Mouse (Mus musculus): ENCODE data around the gene Zfp664. TPM values are rescaled to one million over a fixed set of nuclear protein-coding genes. Genes with fewer than 3 reads are reported as not detected.

The Zfp664 gene
- polyA plus RNA-seq, 1 experiment from 2014 or later: 59.0 TPM

GRCm38 (mm10) chr5:124840202-124840601 is 22.3 kb upstream of the Zfp664 start:
- Histone ChIP-seq H3K27me3 (replicated peaks; ENCODE audit: control insufficient read depth, insufficient read depth, low read length) (no peaks in the 10 kb centered on the region), H3K4me1 (ENCODE audit: control insufficient read depth, insufficient read depth, low read length) (no peaks in the 10 kb centered on the region), H3K27ac (replicated peaks; ENCODE audit: low read depth, low read length) (no peak overlapping the region), H3K9ac (ENCODE audit: low read depth, low read length) (no peak overlapping the region), H3K4me2 (ENCODE audit: low read depth, low read length) (no peak overlapping the region), H3K36me3 (ENCODE audit: control insufficient read depth, insufficient read depth, low read length) (no peaks in the 10 kb centered on the region), H3K4me3 (ENCODE audit: low read depth, low read length) (no peak overlapping the region), H3K9me3 (ENCODE audit: control insufficient read depth, low read length) (no peaks in the 10 kb centered on the region)
- ATAC-seq (ENCODE audit: low read depth) (no peak), DNase-seq (ENCODE audit: low spot score) (no peak)
- 67% methylated on average over 7 of the region's 7 CpGs for WGBS

- no peak overlapping the region for H3K4me2 ChIP-seq (ENCODE audit: low read depth, low read length)
- H3K9ac ChIP-seq (ENCODE audit: low read depth, low read length): no peak overlapping the region
- H3K27ac ChIP-seq (replicated peaks; ENCODE audit: low read depth, low read length): no peak overlapping the region
- no peak overlapping the region for H3K4me3 ChIP-seq (ENCODE audit: low read depth, low read length)
- no peaks in the 10 kb centered on the region for H3K36me3 ChIP-seq (ENCODE audit: control insufficient read depth, insufficient read depth, low read length)
- ATAC-seq (ENCODE audit: low read depth) (no peak), DNase-seq (ENCODE audit: low spot score) (no peak)
- H3K4me1 ChIP-seq (ENCODE audit: control insufficient read depth, insufficient read depth, low read length): no peaks in the 10 kb centered on the region
- WGBS: 73% methylated on average over 2 of the region's 2 CpGs
- no peaks in the 10 kb centered on the region for H3K9me3 ChIP-seq (ENCODE audit: control insufficient read depth, low read length)
- no peaks in the 10 kb centered on the region for H3K27me3 ChIP-seq (replicated peaks; ENCODE audit: control insufficient read depth, insufficient read depth, low read length)
These were observed 21.8 kb upstream of the Zfp664 start for GRCm38 (mm10) chr5:124840669-124841068.

GRCm38 (mm10) chr5:124843386-124843785 is 19.1 kb upstream of the Zfp664 start:
- H3K36me3 ChIP-seq (ENCODE audit: control insufficient read depth, insufficient read depth, low read length): no peaks in the 10 kb centered on the region
- ATAC-seq (ENCODE audit: low read depth) (no peak), DNase-seq (ENCODE audit: low spot score) (no peak)
- H3K27me3 ChIP-seq (replicated peaks; ENCODE audit: control insufficient read depth, insufficient read depth, low read length): no peaks in the 10 kb centered on the region
- H3K4me3 ChIP-seq (ENCODE audit: low read depth, low read length): no peak overlapping the region
- H3K4me1 ChIP-seq (ENCODE audit: control insufficient read depth, insufficient read depth, low read length): peaks cover 4% of the 10 kb centered on the region; the same call in 1 of the 2 replicates
- H3K9ac ChIP-seq (ENCODE audit: low read depth, low read length): no peak overlapping the region
- 74% methylated on average over 8 of the region's 8 CpGs for WGBS
- no peak overlapping the region for H3K4me2 ChIP-seq (ENCODE audit: low read depth, low read length)
- no peaks in the 10 kb centered on the region for H3K9me3 ChIP-seq (ENCODE audit: control insufficient read depth, low read length)
- H3K27ac ChIP-seq (replicated peaks; ENCODE audit: low read depth, low read length): no peak overlapping the region

- WGBS: 62% methylated on average over 4 of the region's 4 CpGs
- H3K27me3 ChIP-seq (replicated peaks; ENCODE audit: control insufficient read depth, insufficient read depth, low read length): no peaks in the 10 kb centered on the region
- DNase-seq (ENCODE audit: low spot score) (no peak), ATAC-seq (ENCODE audit: low read depth) (no peak)
- no peak overlapping the region for H3K4me3 ChIP-seq (ENCODE audit: low read depth, low read length)
- no peaks in the 10 kb centered on the region for H3K9me3 ChIP-seq (ENCODE audit: control insufficient read depth, low read length)
- no peaks in the 10 kb centered on the region for H3K36me3 ChIP-seq (ENCODE audit: control insufficient read depth, insufficient read depth, low read length)
- H3K4me1 ChIP-seq (ENCODE audit: control insufficient read depth, insufficient read depth, low read length): peaks cover 8% of the 10 kb centered on the region; the same call in 1 of the 2 replicates
- H3K27ac ChIP-seq (replicated peaks; ENCODE audit: low read depth, low read length): no peak overlapping the region
- H3K9ac ChIP-seq (ENCODE audit: low read depth, low read length): no peak overlapping the region
- no peak overlapping the region for H3K4me2 ChIP-seq (ENCODE audit: low read depth, low read length)
These were observed 17.6 kb upstream of the Zfp664 start for GRCm38 (mm10) chr5:124844929-124845328.

GRCm38 (mm10) chr5:124847014-124847413 is 15.5 kb upstream of the Zfp664 start:
- H3K9ac ChIP-seq (ENCODE audit: low read depth, low read length): no peak overlapping the region
- no peaks in the 10 kb centered on the region for H3K9me3 ChIP-seq (ENCODE audit: control insufficient read depth, low read length)
- no peaks in the 10 kb centered on the region for H3K27me3 ChIP-seq (replicated peaks; ENCODE audit: control insufficient read depth, insufficient read depth, low read length)
- DNase-seq (ENCODE audit: low spot score) (peak; percentile 72), ATAC-seq (ENCODE audit: low read depth) (peak; percentile 60; the same call in 1 of the 2 replicates)
- 19% methylated on average over 1 of the region's 1 CpGs for WGBS
- H3K4me3 ChIP-seq (ENCODE audit: low read depth, low read length): no peak overlapping the region
- H3K27ac ChIP-seq (replicated peaks; ENCODE audit: low read depth, low read length): no peak overlapping the region
- H3K36me3 ChIP-seq (ENCODE audit: control insufficient read depth, insufficient read depth, low read length): no peaks in the 10 kb centered on the region
- peaks cover 8% of the 10 kb centered on the region; the same call in 1 of the 2 replicates for H3K4me1 ChIP-seq (ENCODE audit: control insufficient read depth, insufficient read depth, low read length)
- H3K4me2 ChIP-seq (ENCODE audit: low read depth, low read length): no peak overlapping the region

GRCm38 (mm10) chr5:124848994-124849393 is 13.5 kb upstream of the Zfp664 start:
- Histone ChIP-seq H3K4me2 (ENCODE audit: low read depth, low read length) (no peak overlapping the region), H3K27me3 (replicated peaks; ENCODE audit: control insufficient read depth, insufficient read depth, low read length) (no peaks in the 10 kb centered on the region), H3K9me3 (ENCODE audit: control insufficient read depth, low read length) (no peaks in the 10 kb centered on the region), H3K9ac (ENCODE audit: low read depth, low read length) (no peak overlapping the region), H3K4me3 (ENCODE audit: low read depth, low read length) (no peak overlapping the region), H3K4me1 (ENCODE audit: control insufficient read depth, insufficient read depth, low read length) (peaks cover 8% of the 10 kb centered on the region; the same call in 1 of the 2 replicates), H3K27ac (replicated peaks; ENCODE audit: low read depth, low read length) (no peak overlapping the region), H3K36me3 (ENCODE audit: control insufficient read depth, insufficient read depth, low read length) (no peaks in the 10 kb centered on the region)
- WGBS: 77% methylated on average over 3 of the region's 3 CpGs
- DNase-seq (ENCODE audit: low spot score): no peak
- no peak for ATAC-seq (ENCODE audit: low read depth)

- Histone ChIP-seq H3K4me3 (ENCODE audit: low read depth, low read length) (no peak overlapping the region), H3K9me3 (ENCODE audit: control insufficient read depth, low read length) (no peaks in the 10 kb centered on the region), H3K9ac (ENCODE audit: low read depth, low read length) (no peak overlapping the region), H3K4me1 (ENCODE audit: control insufficient read depth, insufficient read depth, low read length) (peaks cover 8% of the 10 kb centered on the region; the same call in 1 of the 2 replicates), H3K27ac (replicated peaks; ENCODE audit: low read depth, low read length) (no peak overlapping the region), H3K36me3 (ENCODE audit: control insufficient read depth, insufficient read depth, low read length) (no peaks in the 10 kb centered on the region), H3K4me2 (ENCODE audit: low read depth, low read length) (no peak overlapping the region), H3K27me3 (replicated peaks; ENCODE audit: control insufficient read depth, insufficient read depth, low read length) (no peaks in the 10 kb centered on the region)
- ATAC-seq (ENCODE audit: low read depth) (peak; percentile 81), DNase-seq (ENCODE audit: low spot score) (peak; percentile 59)
- 37% methylated on average over 4 of the region's 4 CpGs for WGBS
These were observed 10.9 kb upstream of the Zfp664 start for GRCm38 (mm10) chr5:124851572-124851971.

GRCm38 (mm10) chr5:124852294-124852693 is 10.2 kb upstream of the Zfp664 start:
- Histone ChIP-seq H3K9me3 (ENCODE audit: control insufficient read depth, low read length) (no peaks in the 10 kb centered on the region), H3K36me3 (ENCODE audit: control insufficient read depth, insufficient read depth, low read length) (no peaks in the 10 kb centered on the region), H3K4me3 (ENCODE audit: low read depth, low read length) (no peak overlapping the region), H3K4me1 (ENCODE audit: control insufficient read depth, insufficient read depth, low read length) (peaks cover 8% of the 10 kb centered on the region; the same call in 1 of the 2 replicates), H3K27ac (replicated peaks; ENCODE audit: low read depth, low read length) (no peak overlapping the region), H3K4me2 (ENCODE audit: low read depth, low read length) (no peak overlapping the region), H3K27me3 (replicated peaks; ENCODE audit: control insufficient read depth, insufficient read depth, low read length) (no peaks in the 10 kb centered on the region), H3K9ac (ENCODE audit: low read depth, low read length) (no peak overlapping the region)
- no peak for ATAC-seq (ENCODE audit: low read depth)
- DNase-seq (ENCODE audit: low spot score): no peak
- WGBS: 22% methylated on average over 2 of the region's 2 CpGs

- H3K36me3 ChIP-seq (ENCODE audit: control insufficient read depth, insufficient read depth, low read length): no peaks in the 10 kb centered on the region
- H3K27me3 ChIP-seq (replicated peaks; ENCODE audit: control insufficient read depth, insufficient read depth, low read length): no peaks in the 10 kb centered on the region
- no peaks in the 10 kb centered on the region for H3K9me3 ChIP-seq (ENCODE audit: control insufficient read depth, low read length)
- no peak overlapping the region for H3K4me2 ChIP-seq (ENCODE audit: low read depth, low read length)
- ATAC-seq (ENCODE audit: low read depth) (no peak), DNase-seq (ENCODE audit: low spot score) (no peak)
- no peak overlapping the region for H3K4me3 ChIP-seq (ENCODE audit: low read depth, low read length)
- peaks cover 7% of the 10 kb centered on the region; the same call in 1 of the 2 replicates for H3K4me1 ChIP-seq (ENCODE audit: control insufficient read depth, insufficient read depth, low read length)
- 67% methylated on average over 2 of the region's 2 CpGs for WGBS
- H3K9ac ChIP-seq (ENCODE audit: low read depth, low read length): no peak overlapping the region
- no peak overlapping the region for H3K27ac ChIP-seq (replicated peaks; ENCODE audit: low read depth, low read length)
These were observed 9.4 kb upstream of the Zfp664 start for GRCm38 (mm10) chr5:124853079-124853478.

Data from embryonic facial prominence, embryonic 14.5 days (tissue).